Mouse (Mus musculus): ENCODE measurements around the gene Vmn2r57.
A peak's percentile ranks its signal among the peaks of the same experiment; 100 is the strongest.
"Not testable (repeated sequence)": the region's sequence is repeated elsewhere in the genome, so short reads cannot be mapped to it uniquely, and the experiment has no call there.

Gene Vmn2r57

GRCm38 (mm10) chr7:41448596-41448995, at the start of gene Vmn2r57:
Vmn2r57 (minus strand) TSS chr7:41448696.
- DNase-seq (ENCODE audit: extremely low read depth, low read depth), result not testable (repeated sequence)

GRCm38 (mm10) chr7:41497871-41498270, 49.4 kb upstream of the Vmn2r57 start:
- DNase-seq (ENCODE audit: extremely low read depth, low read depth), result no peak

- DNase-seq (ENCODE audit: extremely low read depth, low read depth), result no peak
These were observed 3.4 kb upstream of the Vmn2r57 start for GRCm38 (mm10) chr7:41451864-41452263.

- no peak for DNase-seq (ENCODE audit: extremely low read depth, low read depth)
These were observed 54.4 kb downstream of the Vmn2r57 start for GRCm38 (mm10) chr7:41394130-41394529.

- peak; percentile 71 for DNase-seq (ENCODE audit: extremely low read depth, low read depth)
These were observed 55.2 kb downstream of the Vmn2r57 start, which contains the start of gene AI987944 for GRCm38 (mm10) chr7:41393048-41393971. AI987944 (minus strand) TSS chr7:41393379.

Data from MEL-GATA-1-ER (cell line).